Mouse (Mus musculus) kidney, embryonic 14.5 days (tissue): Measurements from ENCODE around the gene Lrrk1. TPM values are rescaled to one million over a fixed set of nuclear protein-coding genes. Genes with fewer than 3 reads are reported as not detected.

Source experiments
- ATAC-seq: fragments of 200-750 bp; cut with Nextera tagmentation; 2 replicates; pipeline ENCODE4 v1.8.0; 2017; ENCODE audit warnings: moderate number of reproducible peaks, mild to moderate bottlenecking, moderate TSS enrichment, moderate library complexity; ENCODE audit not compliant: low FRiP score, low TSS enrichment
- H3K27ac ChIP-seq: fragments of 300-500 bp; sonication (generic); 2 replicates; pipeline ENCODE4 v1.5.1; 2014; ENCODE audit warnings: low read depth, mild to moderate bottlenecking, low read length, moderate library complexity, mixed read lengths
- H3K27me3 ChIP-seq: fragments of 300-500 bp; sonication (generic); 2 replicates; pipeline ENCODE4 v1.6.1; 2014; ENCODE audit warnings: mild to moderate bottlenecking, low read length; ENCODE audit not compliant: control insufficient read depth, insufficient read depth
- H3K36me3 ChIP-seq: fragments of 300-500 bp; sonication (generic); 2 replicates; pipeline ENCODE4 v1.6.1; 2014; ENCODE audit warnings: low read length, mixed read lengths; ENCODE audit not compliant: control insufficient read depth, insufficient read depth
- H3K4me1 ChIP-seq: fragments of 300-500 bp; sonication (generic); 2 replicates; pipeline ENCODE4 v1.6.1; 2014; ENCODE audit warnings: low read length, mixed read lengths; ENCODE audit not compliant: control insufficient read depth, insufficient read depth
- H3K4me2 ChIP-seq: fragments of 300-500 bp; sonication (generic); replicated peaks from 2 replicates; pipeline ENCODE4 v1.6.1; 2014; ENCODE audit warnings: low read depth, mild to moderate bottlenecking, low read length
- H3K4me3 ChIP-seq: fragments of 300-500 bp; sonication (generic); 2 replicates; pipeline ENCODE4 v1.5.1; 2014; ENCODE audit warnings: mild to moderate bottlenecking, low read length
- H3K9ac ChIP-seq: fragments of 300-500 bp; sonication (generic); 2 replicates; pipeline ENCODE4 v1.6.1; 2014; ENCODE audit warnings: low read depth, mild to moderate bottlenecking, low read length, moderate library complexity
- H3K9me3 ChIP-seq: fragments of 300-500 bp; sonication (generic); 2 replicates; pipeline ENCODE4 v1.6.1; 2016; ENCODE audit warnings: low read length; ENCODE audit not compliant: control insufficient read depth
- WGBS: fragments of 180-500 bp; shearing (Covaris S2); extraction: QIAGEN DNeasy Blood & Tissue Kit; methylation state at CpG from one replicate; pipeline ENCODE4 v1.1.7; 2014; 5-methylcytosine and 5-hydroxymethylcytosine counted together
- polyA plus RNA-seq: library from polyadenylated mRNA; unstranded; fragments of >200 nt; fragmentation: Nextera tagmentation; extraction: Ambion mirVana; gene quantifications from 2 replicates; pipeline ENCODE4 v1.2.1, GENCODE M21; 2014

The Lrrk1 gene
- polyA plus RNA-seq, 1 experiment from 2014 or later, result 12.4 TPM

DNA sequence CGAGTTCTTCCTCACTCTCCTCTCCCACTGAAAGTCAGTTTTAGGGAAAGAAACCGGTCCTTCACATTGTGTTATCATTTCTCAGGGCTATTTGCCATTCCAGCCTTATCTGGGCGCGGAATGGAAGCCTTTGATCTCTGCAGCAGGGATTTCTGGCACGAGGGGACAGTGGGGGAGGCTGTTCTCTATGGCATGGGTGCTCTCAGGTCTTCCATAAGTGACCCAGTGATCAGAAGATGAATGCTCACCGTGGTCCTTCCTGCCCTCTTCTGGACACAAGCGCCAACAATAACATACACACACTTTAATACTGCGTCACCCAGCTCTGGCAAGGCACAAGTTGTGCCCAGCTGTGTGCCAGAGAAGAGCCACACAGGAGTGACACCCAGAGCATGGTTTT lies 18.8 kb upstream of the Lrrk1 start:
- Histone ChIP-seq H3K36me3 (no peaks in the 10 kb centered on the region), H3K9ac (no peak overlapping the region), H3K9me3 (no peaks in the 10 kb centered on the region), H3K4me3 (no peak overlapping the region), H3K27me3 (no peaks in the 10 kb centered on the region), H3K27ac (no peak overlapping the region), H3K4me2 (no peak overlapping the region), H3K4me1 (peaks cover 4% of the 10 kb centered on the region; the same call in 1 of the 2 replicates)
- 75% methylated on average over 8 of the region's 8 CpGs for WGBS
- no peak for ATAC-seq

DNA sequence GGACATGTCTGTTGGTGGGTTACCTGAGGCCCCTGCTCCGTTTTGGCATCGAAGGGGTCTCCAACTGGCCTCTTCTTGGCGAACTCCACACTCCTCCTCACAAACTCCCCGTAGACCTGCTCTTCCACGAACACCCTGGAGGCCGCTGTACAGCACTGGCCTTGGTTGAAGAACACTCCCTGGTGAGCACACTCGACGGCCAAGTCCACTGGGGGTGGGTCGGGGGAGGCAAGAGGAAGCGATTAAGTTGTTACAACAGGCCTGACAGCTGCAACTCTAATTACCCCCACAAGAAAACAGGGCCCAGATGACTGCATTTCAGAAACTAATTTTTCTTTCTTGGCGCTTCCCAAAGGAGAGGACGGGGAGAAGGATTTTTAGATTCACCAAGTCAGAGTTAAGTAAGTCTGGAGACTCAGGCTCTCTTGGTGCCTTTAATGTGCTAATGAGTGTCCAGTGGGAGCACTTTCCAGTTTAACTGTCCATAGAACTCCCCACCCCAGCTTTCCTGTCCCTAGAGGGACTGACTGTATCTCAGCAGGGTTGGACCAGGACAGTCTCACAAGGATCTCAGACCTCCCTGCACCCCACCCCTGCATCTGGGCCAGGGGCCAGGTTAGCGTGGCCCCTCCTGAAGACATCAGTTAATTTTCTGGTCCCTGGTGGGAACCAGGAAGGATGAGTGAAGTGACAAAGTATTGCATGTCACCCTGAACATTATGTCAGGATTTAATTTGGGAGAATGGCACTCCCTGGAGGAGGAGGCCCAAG lies 18.0 kb upstream of the Lrrk1 start:
- ATAC-seq, result no peak
- no peaks in the 10 kb centered on the region for H3K9me3 ChIP-seq

DNA sequence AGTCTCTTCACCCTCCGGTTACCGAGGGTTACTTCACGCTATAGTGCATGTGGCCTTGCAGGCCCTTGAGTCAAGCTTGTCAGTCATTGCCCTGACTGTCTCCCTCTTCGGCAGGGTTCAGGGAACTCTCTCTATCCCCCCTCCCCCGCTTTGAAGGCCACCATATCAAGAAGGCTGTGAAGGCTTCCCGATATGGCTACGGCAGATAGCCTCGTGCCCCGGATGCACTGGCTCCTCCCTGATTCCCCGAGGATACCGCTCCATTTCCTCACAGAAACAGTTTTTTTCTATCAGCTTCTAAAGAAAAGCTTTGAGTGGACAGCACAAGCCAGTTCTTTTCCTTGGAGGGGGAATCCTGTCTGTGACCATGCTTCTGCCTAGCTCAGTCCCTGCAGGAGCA lies 17.4 kb upstream of the Lrrk1 start:
- no peak overlapping the region for H3K4me3 ChIP-seq
- peaks cover 8% of the 10 kb centered on the region for H3K4me1 ChIP-seq
- no peaks in the 10 kb centered on the region for H3K9me3 ChIP-seq
- H3K27ac ChIP-seq, result no peak overlapping the region
- H3K4me2 ChIP-seq, result no peak overlapping the region
- ATAC-seq, result no peak
- H3K27me3 ChIP-seq, result no peaks in the 10 kb centered on the region
- H3K36me3 ChIP-seq, result no peaks in the 10 kb centered on the region
- WGBS, result 47% methylated on average over 11 of the region's 11 CpGs
- H3K9ac ChIP-seq, result no peak overlapping the region

More for the DNA sequence above, 18.0 kb upstream of the Lrrk1 start:
- Histone ChIP-seq H3K4me3 (no peak overlapping the region), H3K9ac (no peak overlapping the region), H3K27ac (no peak overlapping the region), H3K4me1 (peaks cover 8% of the 10 kb centered on the region), H3K27me3 (no peaks in the 10 kb centered on the region), H3K36me3 (no peaks in the 10 kb centered on the region), H3K4me2 (no peak overlapping the region)
- 51% methylated on average over 13 of the region's 13 CpGs for WGBS

DNA sequence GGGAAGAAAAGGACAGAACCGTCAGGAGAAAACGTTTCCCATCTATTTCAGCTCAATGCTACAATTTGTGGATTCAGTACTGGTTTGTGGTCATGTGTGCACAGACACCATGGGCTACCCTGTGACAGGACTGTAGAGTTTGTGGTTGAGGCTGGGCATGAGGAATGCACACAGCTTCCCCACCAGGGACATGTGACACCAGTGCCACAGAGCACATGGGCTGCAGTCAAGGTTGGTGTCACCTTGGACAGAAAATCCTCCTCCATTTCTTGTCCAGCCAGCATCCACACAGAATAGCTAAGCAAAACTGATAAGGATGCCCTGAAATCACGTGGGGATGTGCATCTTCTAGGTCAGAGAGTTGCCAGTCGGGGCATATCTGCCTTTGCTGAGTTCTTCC lies 16.7 kb upstream of the Lrrk1 start:
- Histone ChIP-seq H3K4me2 (no peak overlapping the region), H3K9ac (no peak overlapping the region), H3K9me3 (no peaks in the 10 kb centered on the region), H3K27ac (no peak overlapping the region), H3K36me3 (no peaks in the 10 kb centered on the region), H3K4me1 (peaks cover 8% of the 10 kb centered on the region), H3K27me3 (no peaks in the 10 kb centered on the region), H3K4me3 (no peak overlapping the region)
- WGBS, result 76% methylated on average over 4 of the region's 4 CpGs
- no peak for ATAC-seq

DNA sequence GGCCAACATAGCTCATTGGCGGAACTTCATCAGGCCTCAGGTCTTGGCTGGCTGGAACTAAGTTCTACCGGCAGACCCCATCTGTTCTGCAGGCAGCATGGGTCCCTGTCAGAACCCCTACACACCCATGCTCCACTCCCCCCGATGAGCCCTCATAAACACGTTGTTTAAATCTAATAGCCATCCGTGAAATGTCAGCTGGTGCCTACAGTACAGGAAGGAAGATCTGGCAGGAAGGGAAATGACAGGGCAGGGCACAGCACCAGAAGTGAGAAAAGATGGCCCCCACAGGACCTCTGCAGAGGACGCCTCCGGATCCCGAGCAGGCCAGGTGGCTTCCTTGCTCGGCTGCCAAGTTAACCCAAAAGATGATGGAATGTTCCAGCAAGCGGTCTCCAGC lies 16.0 kb upstream of the Lrrk1 start:
- 37% methylated on average over 10 of the region's 10 CpGs for WGBS
- ATAC-seq, result no peak

DNA sequence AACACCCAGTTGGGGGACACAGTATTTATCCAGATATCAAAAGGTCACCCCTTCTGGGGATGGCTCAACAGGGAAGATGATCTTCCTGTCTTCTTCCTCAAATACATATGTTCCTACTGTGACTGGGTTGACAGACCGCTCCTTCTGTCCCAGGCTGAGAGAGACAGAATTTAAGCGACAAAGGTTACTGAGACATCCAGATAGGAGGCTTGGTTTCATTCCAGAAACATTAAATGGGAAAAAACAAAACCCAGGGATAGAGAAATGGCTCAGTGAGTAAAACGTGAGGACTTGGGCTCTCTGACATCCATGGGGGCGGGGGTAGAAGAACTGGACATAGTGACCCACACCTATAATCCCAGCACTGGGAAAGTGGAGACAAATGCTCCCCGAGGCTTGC lies 14.7 kb upstream of the Lrrk1 start:
- 88% methylated on average over 5 of the region's 5 CpGs for WGBS
- Histone ChIP-seq H3K27me3 (no peaks in the 10 kb centered on the region), H3K27ac (no peak overlapping the region), H3K36me3 (no peaks in the 10 kb centered on the region), H3K4me2 (no peak overlapping the region), H3K9me3 (no peaks in the 10 kb centered on the region), H3K4me3 (no peak overlapping the region), H3K9ac (no peak overlapping the region), H3K4me1 (peaks cover 8% of the 10 kb centered on the region)
- ATAC-seq, result no peak

More for the DNA sequence above, 16.0 kb upstream of the Lrrk1 start:
- Histone ChIP-seq H3K36me3 (no peaks in the 10 kb centered on the region), H3K27me3 (no peaks in the 10 kb centered on the region), H3K4me2 (no peak overlapping the region), H3K27ac (no peak overlapping the region), H3K9me3 (no peaks in the 10 kb centered on the region), H3K4me1 (peaks cover 8% of the 10 kb centered on the region), H3K4me3 (no peak overlapping the region), H3K9ac (no peak overlapping the region)

DNA sequence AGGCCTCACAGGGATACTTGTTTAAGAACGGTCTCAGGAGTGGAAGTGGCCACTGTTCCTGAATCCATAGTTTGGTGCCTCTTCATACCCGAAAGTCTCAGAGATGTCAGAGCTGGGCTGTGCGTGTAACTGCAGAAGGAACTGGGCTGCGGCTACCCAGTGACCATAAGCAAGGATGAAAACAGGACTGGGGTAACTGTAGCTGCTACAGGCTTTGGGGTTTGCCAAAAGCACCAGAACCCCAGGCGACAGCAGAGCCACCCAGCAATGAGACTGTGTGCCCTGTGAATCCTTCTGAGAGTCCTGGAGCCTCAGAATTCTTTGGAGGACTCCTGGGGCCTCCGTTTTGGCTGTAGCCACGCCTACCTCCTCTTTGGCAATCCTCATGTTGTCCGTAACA lies 13.5 kb upstream of the Lrrk1 start:
- no peaks in the 10 kb centered on the region for H3K27me3 ChIP-seq
- H3K9ac ChIP-seq, result no peak overlapping the region
- WGBS, result 58% methylated on average over 8 of the region's 8 CpGs
- H3K9me3 ChIP-seq, result no peaks in the 10 kb centered on the region
- no peak overlapping the region for H3K27ac ChIP-seq
- no peak for ATAC-seq
- H3K4me3 ChIP-seq, result no peak overlapping the region
- peaks cover 8% of the 10 kb centered on the region for H3K4me1 ChIP-seq
- no peak overlapping the region for H3K4me2 ChIP-seq
- H3K36me3 ChIP-seq, result no peaks in the 10 kb centered on the region

DNA sequence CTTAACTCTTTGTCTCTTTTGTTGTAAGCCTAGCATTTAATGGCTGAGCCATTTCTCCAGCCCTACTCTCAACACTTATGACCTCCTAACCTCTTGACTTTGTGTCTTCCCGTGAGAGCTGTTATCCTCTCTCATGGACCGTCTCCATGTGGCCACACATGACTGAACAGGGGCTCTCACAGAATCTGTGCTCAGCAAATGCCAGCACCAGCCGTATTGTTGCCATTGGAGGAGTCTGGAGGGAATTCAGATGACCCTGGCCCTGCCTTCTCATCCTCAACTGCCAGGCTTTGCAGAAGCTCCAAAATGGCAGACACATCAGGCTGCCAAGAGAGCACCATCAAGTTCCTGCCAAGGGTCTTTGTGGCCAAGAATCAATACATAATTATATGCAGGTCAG lies 9.1 kb upstream of the Lrrk1 start:
- ATAC-seq, result peak; percentile 46; the same call in 1 of the 2 replicates
- no peaks in the 10 kb centered on the region for H3K36me3 ChIP-seq
- H3K4me2 ChIP-seq, result no peak overlapping the region
- H3K27ac ChIP-seq, result no peak overlapping the region
- no peaks in the 10 kb centered on the region for H3K9me3 ChIP-seq
- no peak overlapping the region for H3K4me3 ChIP-seq
- 29% methylated on average over 3 of the region's 3 CpGs for WGBS
- H3K4me1 ChIP-seq, result peaks cover 4% of the 10 kb centered on the region; the same call in 1 of the 2 replicates
- no peak overlapping the region for H3K9ac ChIP-seq
- H3K27me3 ChIP-seq, result no peaks in the 10 kb centered on the region

DNA sequence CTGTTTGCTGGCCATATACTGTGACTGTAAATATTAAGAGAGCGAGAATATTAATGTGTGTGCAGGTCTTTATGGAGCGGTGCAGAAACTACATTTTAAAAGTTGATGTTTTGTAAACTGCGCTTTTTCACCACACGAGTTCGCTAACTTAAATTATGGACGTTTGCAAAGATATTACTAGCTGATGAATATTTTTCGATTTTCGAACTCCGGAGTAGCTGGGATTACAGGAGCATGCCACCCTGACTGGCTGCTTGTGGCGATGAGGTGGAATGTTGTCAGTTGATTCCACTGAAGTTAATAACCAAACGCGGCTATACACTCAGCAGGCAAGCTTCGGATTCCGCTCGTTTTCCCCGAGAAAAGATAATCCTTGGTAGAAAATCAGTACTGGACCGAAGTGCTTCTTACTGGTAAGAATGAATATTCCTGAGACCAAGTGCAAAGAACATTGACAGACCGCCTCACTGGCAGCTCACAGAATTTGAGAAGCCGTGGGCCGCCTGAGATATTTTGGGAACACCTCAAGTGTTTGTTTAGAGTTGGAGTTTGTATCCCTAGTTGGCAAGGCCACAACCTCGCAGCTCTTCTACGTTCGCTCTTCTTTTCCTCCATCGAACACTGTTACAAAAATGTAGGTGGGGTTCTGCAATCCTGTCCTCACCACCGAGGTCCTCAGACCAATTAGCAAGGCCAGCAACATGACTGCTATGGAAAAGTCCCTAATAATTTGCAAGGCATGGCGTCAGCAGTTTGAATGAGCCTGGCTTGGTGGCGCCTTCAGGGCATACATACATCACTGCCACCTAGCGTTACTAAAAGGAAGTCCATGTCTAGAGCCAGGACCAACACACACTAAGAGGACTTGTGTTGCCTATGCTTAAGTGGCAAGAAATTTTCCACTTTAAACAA lies 727 bp upstream of the Lrrk1 start:
- 10% methylated on average over 28 of the region's 28 CpGs for WGBS
- peak overlapping the region; percentile 76 for H3K4me3 ChIP-seq
- H3K36me3 ChIP-seq, result no peaks in the 10 kb centered on the region; the same call in 1 of the 2 replicates
- no peaks in the 10 kb centered on the region for H3K9me3 ChIP-seq
- H3K9ac ChIP-seq, result peak overlapping the region; percentile 93
- no peaks in the 10 kb centered on the region for H3K27me3 ChIP-seq
- ATAC-seq, result peak; percentile 75
- H3K4me2 ChIP-seq, result peak overlapping the region; percentile 95
- 0 out of 2 replicates have a peak, but pooled peaks cover 4% of the 10 kb centered on the region for H3K4me1 ChIP-seq
- H3K27ac ChIP-seq, result 0 out of 2 replicates have a peak overlapping the region, but pooled peaks have one; percentile 26
